Mouse (Mus musculus) small intestine, adult 2 months (tissue): ENCODE measurements at regions not wholly inside any gene's neighbourhood (a gene's known extent, or its start where the extent isn't known, plus 50 kb on each side); places are given as distances from the start of the nearest gene placed in this dataset.

Experiments
- CTCF ChIP-seq: fragments of 200-500 bp; IDR thresholded peaks from 2 replicates; pipeline ENCODE4 v1.5.1; 2012; ENCODE audit warnings: low read depth, mild to moderate bottlenecking, control low read depth, inconsistent platforms, low read length, moderate library complexity, mixed read lengths; ENCODE audit not compliant: insufficient replicate concordance, insufficient read length; ENCODE audit errors: extremely low read depth
- POLR2A ChIP-seq: fragments of 200-500 bp; IDR thresholded peaks from 2 replicates; pipeline ENCODE4 v1.6.1; 2012; ENCODE audit warnings: low read depth, mild to moderate bottlenecking, control low read depth, inconsistent platforms, low read length, moderate library complexity

DNA sequence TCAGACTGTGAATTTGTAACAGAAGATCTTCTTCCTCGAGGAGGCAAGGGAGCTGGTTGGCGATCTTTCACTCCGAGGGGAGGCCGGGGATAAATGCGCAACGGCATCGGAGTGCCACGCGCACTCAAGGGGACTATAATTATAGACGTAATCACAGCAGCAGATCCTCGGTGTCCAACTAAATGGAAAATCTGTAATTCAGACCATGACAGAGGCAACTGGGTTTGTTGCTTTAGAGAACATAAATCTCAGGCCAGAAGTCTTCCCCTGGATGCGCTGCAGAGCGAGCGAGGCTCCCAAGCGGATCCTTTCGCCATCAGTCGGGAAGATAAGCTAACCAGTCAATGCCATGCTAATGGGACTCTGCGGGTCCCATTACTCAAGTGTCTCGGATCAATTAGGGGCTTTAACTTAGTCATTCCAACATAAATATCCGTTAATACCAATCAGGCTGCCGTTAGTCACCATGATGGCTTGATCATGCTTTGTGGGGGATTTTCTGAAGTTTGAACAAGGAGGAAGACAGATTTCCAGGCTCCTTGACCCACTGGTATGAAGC, 79.9 kb downstream of the Lrrc30 start:
- TF ChIP-seq POLR2A (no peak), CTCF (no peak)
